Mouse (Mus musculus) adipocyte (in vitro differentiated cells): ENCODE measurements around the gene Ccdc102a.
"Not testable (repeated sequence)": the region's sequence is repeated elsewhere in the genome, so short reads cannot be mapped to it uniquely, and the experiment has no call there.

Experiments
- DNase-seq: peaks from one replicate; pipeline ENCODE4 v3.0.0-alpha.2; 2016; ENCODE audit warnings: low spot score

Ccdc102a gene

GRCm38 (mm10) chr8:94872576-94872975 lies 45.3 kb downstream of the Ccdc102a start:
- DNase-seq: no peak

- DNase-seq: no peak
Measured at GRCm38 (mm10) chr8:94872156-94872555, 45.7 kb downstream of the Ccdc102a start.

- peak; percentile 58 for DNase-seq
Measured at GRCm38 (mm10) chr8:94871108-94871894, 46.6 kb downstream of the Ccdc102a start.

GRCm38 (mm10) chr8:94870474-94871107 lies 47.3 kb downstream of the Ccdc102a start:
- DNase-seq: peak; percentile 24

GRCm38 (mm10) chr8:94870003-94870402 lies 47.9 kb downstream of the Ccdc102a start:
- no peak for DNase-seq

GRCm38 (mm10) chr8:94869146-94869545 lies 48.8 kb downstream of the Ccdc102a start:
- no peak for DNase-seq

GRCm38 (mm10) chr8:94866921-94867320 lies 51.0 kb downstream of the Ccdc102a start:
- DNase-seq: no peak

- DNase-seq: no peak
Measured at GRCm38 (mm10) chr8:94865292-94865691, 52.6 kb downstream of the Ccdc102a start.

- no peak for DNase-seq
Measured at GRCm38 (mm10) chr8:94863897-94864673, 53.8 kb downstream of the Ccdc102a start.

- no peak for DNase-seq
Measured at GRCm38 (mm10) chr8:94862487-94863220, 55.2 kb downstream of the Ccdc102a start.

GRCm38 (mm10) chr8:94861352-94861910 lies 56.5 kb downstream of the Ccdc102a start:
- DNase-seq: peak; percentile 72

- DNase-seq: peak; percentile 85
Measured at GRCm38 (mm10) chr8:94857346-94858173, 60.3 kb downstream of the Ccdc102a start, which contains the start of gene Polr2c. Gene Polr2c, plus strand, starts transcription at chr8:94857450.

GRCm38 (mm10) chr8:94857011-94857345 lies 60.9 kb downstream of the Ccdc102a start:
- no peak for DNase-seq

- not testable (repeated sequence) for DNase-seq
Measured at GRCm38 (mm10) chr8:94854761-94855160, 63.1 kb downstream of the Ccdc102a start.
